Comparison of ENCODE assay signal across 10 mouse cellular contexts in genomic region chr16:57611768-57612167, GRCm38 (mm10). TPM values are rescaled to one million over a fixed set of nuclear protein-coding genes. Genes with fewer than 3 reads are reported as not detected.
A peak's percentile ranks its signal among the peaks of the same experiment; 100 is the strongest.
DNase-seq lines count a peak whose midpoint lies in the region; ATAC-seq and TF ChIP-seq lines count a peak whose summit lies in the region.
"Had no signal": no experiment of that assay in that cellular context is flagged by ENCODE, and none has a peak within 500 bp of the region (broad histone marks: within the 10 kb centered on the region; RNA-seq: fewer than 3 reads in every experiment).

No protein-coding gene starts in this region.

- H3K36me3 ChIP-seq in MEL (ENCODE audit: control insufficient read depth in 1 of 2, insufficient read depth in 2 of 2, low read length in 2 of 2), result peaks cover 0 to 4% of the 10 kb centered on the region in 2 experiments; a peak in 2 of 4 replicates
- no peaks in the 10 kb centered on the region for H3K36me3 ChIP-seq in lung, embryonic 14.5 days (ENCODE audit: insufficient read depth)
- H3K36me3 ChIP-seq: lung, embryonic 15.5 days; stomach, embryonic 15.5 days had no signal

- TF ChIP-seq RAD21 in MEL (IDR thresholded peaks at IDR 0.05; ENCODE audit: low read depth, low read length), result peak; percentile 53

- DNase-seq in adrenal gland, adult 2 months, result peak; percentile 13
- no peak for DNase-seq in adrenal gland, postnatal 4 days (ENCODE audit: low spot score in 2 of 2)
- DNase-seq in left cerebral cortex, adult 2 months (ENCODE audit: extremely low spot score in 1 of 2, low spot score in 2 of 2), result peak in 1 of 2 experiments; percentile 21
- DNase-seq in left cerebral cortex, adult 8-10 months (ENCODE audit: low spot score in 2 of 2), result no peak
- peak; percentile 77 for DNase-seq in MEL (ENCODE audit: low read depth, low spot score)
- DNase-seq in embryo, embryonic 10 days (ENCODE audit: low spot score), result peak; percentile 48
- peak; percentile 78 for DNase-seq in lung, embryonic 14.5 days
- no peak for DNase-seq in frontal cortex, postnatal 25 days (ENCODE audit: low spot score in 2 of 2)

- ATAC-seq in lung, embryonic 14.5 days (ENCODE audit: insufficient read depth), result no peak

- 3% methylated on average over 1 of the region's 1 CpGs for WGBS in lung, embryonic 14.5 days

- H3K9me3 ChIP-seq in MEL (replicated peaks; ENCODE audit: insufficient read depth, low read length), result no peaks in the 10 kb centered on the region
- H3K9me3 ChIP-seq in lung, embryonic 14.5 days (ENCODE audit: low read depth, low read length), result no peaks in the 10 kb centered on the region
- H3K9me3 ChIP-seq: lung, embryonic 15.5 days; stomach, embryonic 15.5 days had no signal

- H3K4me3 ChIP-seq in left cerebral cortex, adult 2 months, result no peak overlapping the region
- no peak overlapping the region for H3K4me3 ChIP-seq in MEL (ENCODE audit: control insufficient read depth in 1 of 2, insufficient read depth in 1 of 2, low read depth in 2 of 2, low read length in 2 of 2)
- H3K4me3 ChIP-seq in lung, embryonic 14.5 days (ENCODE audit: low read depth, low read length), result no peak overlapping the region
- H3K4me3 ChIP-seq: lung, embryonic 15.5 days; stomach, embryonic 15.5 days had no signal

- H3K27me3 ChIP-seq in MEL (ENCODE audit: control insufficient read depth in 1 of 2, insufficient read depth in 2 of 2, low read length in 2 of 2), result peaks cover 2 to 4% of the 10 kb centered on the region in 2 experiments; a peak in 3 of 4 replicates
- no peaks in the 10 kb centered on the region for H3K27me3 ChIP-seq in lung, embryonic 14.5 days (ENCODE audit: insufficient read depth, low read length)
- H3K27me3 ChIP-seq: lung, embryonic 15.5 days; stomach, embryonic 15.5 days had no signal

- H3K4me2 ChIP-seq in lung, embryonic 14.5 days, result no peak overlapping the region
- H3K4me2 ChIP-seq: lung, embryonic 15.5 days; stomach, embryonic 15.5 days had no signal

- peaks cover 3 to 4% of the 10 kb centered on the region in 2 experiments for H3K4me1 ChIP-seq in MEL (ENCODE audit: control insufficient read depth in 1 of 2, insufficient read depth in 2 of 2, low read length in 2 of 2)
- no peaks in the 10 kb centered on the region for H3K4me1 ChIP-seq in lung, embryonic 14.5 days (ENCODE audit: insufficient read depth)

- H3K79me2 ChIP-seq in MEL (ENCODE audit: control insufficient read depth, insufficient read depth, low read length, poor library complexity), result no peaks in the 10 kb centered on the region

- H3K27ac ChIP-seq in left cerebral cortex, adult 2 months, result no peak overlapping the region
- H3K27ac ChIP-seq in MEL (ENCODE audit: control insufficient read depth, low read depth, low read length), result no peak overlapping the region
- no peak overlapping the region for H3K27ac ChIP-seq in lung, embryonic 14.5 days (ENCODE audit: low read depth)
- H3K27ac ChIP-seq: lung, embryonic 15.5 days; stomach, embryonic 15.5 days had no signal

- no peak for TF ChIP-seq POLR2A in MEL (IDR thresholded peaks at IDR 0.05; ENCODE audit: control insufficient read depth in 1 of 2, insufficient read depth in 1 of 2, low read depth in 1 of 2, low read length in 2 of 2, poor library complexity in 1 of 2)

- intact Hi-C loops in left cerebral cortex, adult 2 months (cut with DNase I), result no loop called here

- peak; percentile 80 for TF ChIP-seq CTCF in left cerebral cortex, adult 2 months (IDR thresholded peaks at IDR 0.05)
- TF ChIP-seq CTCF in MEL (IDR thresholded peaks at IDR 0.05 in 2 of 3, conservative IDR thresholded peaks at IDR 0.05 in 1 of 3; ENCODE audit: control insufficient read depth in 1 of 3, insufficient read depth in 1 of 3, low read depth in 2 of 3, low read length in 3 of 3, poor library complexity in 1 of 3, severe bottlenecking in 1 of 3), result peak; percentile 75 to 78 (median 77)
- TF ChIP-seq CTCF in lung, embryonic 14.5 days (IDR thresholded peaks at IDR 0.05; ENCODE audit: low read depth), result peak; percentile 77

- no peak for TF ChIP-seq EP300 in MEL (IDR thresholded peaks at IDR 0.05; ENCODE audit: low read depth in 1 of 2, low read length in 2 of 2)

- no peak overlapping the region for H3K9ac ChIP-seq in MEL (ENCODE audit: control insufficient read depth, low read depth, low read length, poor library complexity, severe bottlenecking)
- no peak overlapping the region for H3K9ac ChIP-seq in lung, embryonic 14.5 days
- H3K9ac ChIP-seq: lung, embryonic 15.5 days; stomach, embryonic 15.5 days had no signal

TF ChIP-seq in MEL, 35 proteins besides CTCF, POLR2A, EP300 and RAD21:
- no peak for TF ChIP-seq JUND (IDR thresholded peaks at IDR 0.05; ENCODE audit: low read depth, low read length)
- TF ChIP-seq SMC3 (IDR thresholded peaks at IDR 0.05; ENCODE audit: low read depth, low read length), result peak; percentile 43; the same call in 1 of the 2 replicates

RNA-seq across cellular contexts. Expression of gene Cmss1, which starts 5.1 kb away (rescaled TPM):
- 10 to 100 TPM; 14.3 to 19.6 TPM for total RNA-seq in adrenal gland, adult 2 months (2021)
- 9.7 and 11.4 TPM in 2 replicates for polyA plus RNA-seq in adrenal gland, adult 2 months (2012; rRNA removed)
- total RNA-seq in adrenal gland, postnatal 4 days (2021), result 10 to 100 TPM; 22.8 to 24.4 TPM
- total RNA-seq in left cerebral cortex, adult 2 months (2021), result 10 to 100 TPM; 20.1 to 22.0 TPM
- total RNA-seq in left cerebral cortex, adult 8-10 months (2022), result 10 to 100 TPM; 19.5 to 24.8 (median 21.3) TPM
- 75.4 and 80.9 TPM in 2 replicates for total RNA-seq in MEL (2012; rRNA removed)
- 10 to 100 TPM in 1 of 2 experiments, not detected in 1; 94.7 TPM for polyA plus RNA-seq in MEL (2012; ENCODE audit: insufficient read depth in 1 of 2, insufficient read length in 2 of 2, low read depth in 1 of 2, low replicate concordance in 2 of 2, missing spikeins in 1 of 2)
- polyA plus RNA-seq in lung, embryonic 14.5 days (2014; fragmentation: Nextera tagmentation; extraction: Ambion mirVana), result 58.0 and 67.9 TPM in 2 replicates

Comparison
In these comparisons a context has a peak if more than half of its experiments do, and no peak if none do; other contexts are left out.
1. DNase-seq: peak in adrenal gland, adult 2 months (single experiment), MEL (single experiment), embryo, embryonic 10 days (single experiment) and lung, embryonic 14.5 days (single experiment); none in adrenal gland, postnatal 4 days (0 of 2), left cerebral cortex, adult 8-10 months (0 of 2) and frontal cortex, postnatal 25 days (0 of 2).
2. Peak in every context shown above with its lines, with median percentiles within 50 percentile points of each other: CTCF ChIP-seq.